Mouse (Mus musculus) MEL (cell line): Measurements from ENCODE around the gene Rbm43. TPM values are rescaled to one million over a fixed set of nuclear protein-coding genes. Genes with fewer than 3 reads are reported as not detected.
A peak's percentile ranks its signal among the peaks of the same experiment; 100 is the strongest.

Source experiments
- DNase-seq: peaks from one replicate; pipeline ENCODE4 v3.0.0; 2011; ENCODE audit warnings: low read depth, low spot score
- H3K27ac ChIP-seq: 2 replicates; pipeline ENCODE4 v1.5.1; 2012; ENCODE audit warnings: low read depth, mild to moderate bottlenecking, control low read depth, low read length, moderate library complexity; ENCODE audit not compliant: control insufficient read depth
- H3K27me3 ChIP-seq, 2 experiments: fragments of 150-350 bp in 1 of 2; sonication (generic) in 1 of 2; 2 replicates each; pipeline ENCODE4 v1.6.1; 2012; ENCODE audit warnings: low read length in 2 of 2, mild to moderate bottlenecking in 2 of 2, improper control_type of control experiment in 1 of 2, moderate library complexity in 1 of 2; ENCODE audit not compliant: insufficient read depth in 2 of 2, control insufficient read depth in 1 of 2
- H3K36me3 ChIP-seq, 2 experiments: 2 replicates each; pipeline ENCODE4 v1.6.1; 2012 to 2014; ENCODE audit warnings: low read length in 2 of 2, improper control_type of control experiment in 1 of 2, inconsistent platforms in 1 of 2, mild to moderate bottlenecking in 1 of 2; ENCODE audit not compliant: insufficient read depth in 2 of 2, control insufficient read depth in 1 of 2
- H3K4me1 ChIP-seq, 2 experiments: fragments of 150-350 bp in 1 of 2; sonication (generic) in 1 of 2; 2 replicates each; pipeline ENCODE4 v1.6.1; 2012; ENCODE audit warnings: low read length in 2 of 2, improper control_type of control experiment in 1 of 2, mild to moderate bottlenecking in 1 of 2; ENCODE audit not compliant: insufficient read depth in 2 of 2, control insufficient read depth in 1 of 2
- H3K4me3 ChIP-seq, 2 experiments: fragments of 150-350 bp in 1 of 2; sonication (generic) in 1 of 2; 2 replicates each; pipeline ENCODE4 v1.5.1; 2012; ENCODE audit warnings: low read depth in 2 of 2, low read length in 2 of 2, mild to moderate bottlenecking in 2 of 2, moderate library complexity in 2 of 2, control low read depth in 1 of 2, improper control_type of control experiment in 1 of 2; ENCODE audit not compliant: control insufficient read depth in 1 of 2, insufficient read depth in 1 of 2
- H3K79me2 ChIP-seq: 2 replicates; pipeline ENCODE4 v1.6.1; 2012; ENCODE audit warnings: mild to moderate bottlenecking, low read length, moderate library complexity; ENCODE audit not compliant: control insufficient read depth, poor library complexity, insufficient read depth
- H3K9ac ChIP-seq: 2 replicates; pipeline ENCODE4 v1.6.1; 2012; ENCODE audit warnings: low read depth, mild to moderate bottlenecking, control low read depth, low read length, moderate library complexity; ENCODE audit not compliant: control insufficient read depth, poor library complexity, severe bottlenecking
- H3K9me3 ChIP-seq: fragments of 150-350 bp; sonication (generic); replicated peaks from 2 replicates; pipeline ENCODE4 v1.6.1; 2012; ENCODE audit warnings: mild to moderate bottlenecking, low read length, improper control_type of control experiment, moderate library complexity; ENCODE audit not compliant: insufficient read depth
- BHLHE40 ChIP-seq: IDR thresholded peaks from 2 replicates; pipeline ENCODE4 v1.6.1; 2012; ENCODE audit warnings: low read depth, mild to moderate bottlenecking, inconsistent platforms, low read length, improper control_type of control experiment, borderline replicate concordance
- CTCF ChIP-seq, 3 experiments: IDR thresholded peaks in 2 of 3; conservative IDR thresholded peaks in 1 of 3; 2 replicates each; pipeline ENCODE4 v1.5.1; 2011 to 2012; ENCODE audit warnings: low read length in 3 of 3, low read depth in 2 of 3, mild to moderate bottlenecking in 2 of 3, improper control_type of control experiment in 1 of 3, inconsistent platforms in 1 of 3, mixed read lengths in 1 of 3, moderate library complexity in 1 of 3; ENCODE audit not compliant: control insufficient read depth in 1 of 3, insufficient read depth in 1 of 3, poor library complexity in 1 of 3, severe bottlenecking in 1 of 3
- ELF1 ChIP-seq: IDR thresholded peaks from 2 replicates; pipeline ENCODE4 v1.6.1; 2014; ENCODE audit warnings: low read depth, mild to moderate bottlenecking, inconsistent platforms, low read length, improper control_type of control experiment, moderate library complexity
- EP300 ChIP-seq, 2 experiments: IDR thresholded peaks; 2 replicates each; pipeline ENCODE4 v1.6.1; 2011; ENCODE audit warnings: improper control_type of control experiment in 2 of 2, low read length in 2 of 2, low read depth in 1 of 2, mild to moderate bottlenecking in 1 of 2
- ETS1 ChIP-seq: IDR thresholded peaks from 2 replicates; pipeline ENCODE4 v1.6.1; 2012; ENCODE audit warnings: low read depth, mild to moderate bottlenecking, inconsistent platforms, low read length, improper control_type of control experiment, moderate library complexity
- GATA1 ChIP-seq: IDR thresholded peaks from 2 replicates; pipeline ENCODE4 v1.6.1; 2011; ENCODE audit warnings: low read depth, low read length, improper control_type of control experiment
- KAT2A ChIP-seq: conservative IDR thresholded peaks from 2 replicates; pipeline ENCODE4 v1.6.1; 2012; ENCODE audit warnings: low read depth, low read length, improper control_type of control experiment, inconsistent platforms
- MAX ChIP-seq: IDR thresholded peaks from 2 replicates; pipeline ENCODE4 v1.6.1; 2011; ENCODE audit warnings: low read length, improper control_type of control experiment
- MAZ ChIP-seq: IDR thresholded peaks from 2 replicates; pipeline ENCODE4 v1.6.1; 2012; ENCODE audit warnings: low read depth, mild to moderate bottlenecking, inconsistent platforms, low read length, improper control_type of control experiment
- RAD21 ChIP-seq: IDR thresholded peaks from 2 replicates; pipeline ENCODE4 v1.6.1; 2011; ENCODE audit warnings: mild to moderate bottlenecking, low read depth, low read length, improper control_type of control experiment
- SIN3A ChIP-seq: IDR thresholded peaks from 2 replicates; pipeline ENCODE4 v1.6.1; 2012; ENCODE audit warnings: low read length, improper control_type of control experiment, inconsistent platforms
- TBP ChIP-seq: IDR thresholded peaks from 2 replicates; pipeline ENCODE4 v1.8.0; 2011; ENCODE audit warnings: low read depth, low read length, improper control_type of control experiment
- TCF12 ChIP-seq: IDR thresholded peaks from 2 replicates; pipeline ENCODE4 v1.6.1; 2014; ENCODE audit warnings: low read depth, mild to moderate bottlenecking, inconsistent platforms, low read length, improper control_type of control experiment, moderate library complexity
- USF2 ChIP-seq, 2 experiments: IDR thresholded peaks; 2 replicates each; pipeline ENCODE4 v1.6.1; 2011 to 2012; ENCODE audit warnings: improper control_type of control experiment in 2 of 2, low read length in 2 of 2, borderline replicate concordance in 1 of 2, inconsistent platforms in 1 of 2, low read depth in 1 of 2, mild to moderate bottlenecking in 1 of 2; ENCODE audit not compliant: insufficient read depth in 1 of 2
- ZC3H11A ChIP-seq: IDR thresholded peaks from 2 replicates; pipeline ENCODE4 v1.6.1; 2012; ENCODE audit warnings: low read depth, mild to moderate bottlenecking, inconsistent platforms, low read length, improper control_type of control experiment
- polyA plus RNA-seq, 2 experiments: library from polyadenylated mRNA; stranded (reverse) in 1 of 2; unstranded in 1 of 2; fragments of >175 nt in 1 of 2; fragments of >200 nt in 1 of 2; gene quantifications; 2 replicates each; pipeline versions ENCODE4 v1.2.1 to v1.2.4; 2012; ENCODE audit warnings: low replicate concordance in 2 of 2, low read depth in 1 of 2; ENCODE audit not compliant: insufficient read length in 2 of 2, insufficient read depth in 1 of 2, missing spikeins in 1 of 2
- total RNA-seq: library from RNA; depleted of rRNA; stranded (reverse); fragments of 300-350 nt; gene quantifications from 2 replicates; pipeline ENCODE4 v1.2.3, GENCODE M21; 2012

The Rbm43 gene
- total and polyA plus RNA-seq, 3 experiments: 37.9 to 321 (median 64.3) TPM

GRCm38 (mm10) chr2:51936585-51936984 lies 1.6 kb upstream of the Rbm43 start:
- DNase-seq: no peak
- peaks cover 6 to 62% of the 10 kb centered on the region in 2 experiments for H3K36me3 ChIP-seq
- H3K4me1 ChIP-seq: peaks cover 43 to 53% of the 10 kb centered on the region in 2 experiments
- TF ChIP-seq ETS1 (peak; percentile 84), EP300 (IDR thresholded peaks at IDR 0.05; ENCODE audit: low read depth in 1 of 2, low read length in 2 of 2) (peak in 1 of 2 experiments; percentile 31; a peak in 3 of 4 replicates), TBP (peak; percentile 5; the same call in 1 of the 2 replicates), BHLHE40 (peak; percentile 72; the same call in 1 of the 2 replicates), SIN3A (no peak), ELF1 (peak; percentile 4; the same call in 1 of the 2 replicates), RAD21 (no peak; the same call in 1 of the 2 replicates), GATA1 (peak; percentile 70), KAT2A (no peak)
- H3K27ac ChIP-seq: peak overlapping the region; percentile 97
- no peaks in the 10 kb centered on the region for H3K9me3 ChIP-seq
- H3K27me3 ChIP-seq: no peaks in the 10 kb centered on the region
- H3K9ac ChIP-seq: peak overlapping the region; percentile 89
- H3K4me3 ChIP-seq: peak overlapping the region; percentile 13 to 73
- H3K79me2 ChIP-seq: peaks cover 29% of the 10 kb centered on the region

DNA sequence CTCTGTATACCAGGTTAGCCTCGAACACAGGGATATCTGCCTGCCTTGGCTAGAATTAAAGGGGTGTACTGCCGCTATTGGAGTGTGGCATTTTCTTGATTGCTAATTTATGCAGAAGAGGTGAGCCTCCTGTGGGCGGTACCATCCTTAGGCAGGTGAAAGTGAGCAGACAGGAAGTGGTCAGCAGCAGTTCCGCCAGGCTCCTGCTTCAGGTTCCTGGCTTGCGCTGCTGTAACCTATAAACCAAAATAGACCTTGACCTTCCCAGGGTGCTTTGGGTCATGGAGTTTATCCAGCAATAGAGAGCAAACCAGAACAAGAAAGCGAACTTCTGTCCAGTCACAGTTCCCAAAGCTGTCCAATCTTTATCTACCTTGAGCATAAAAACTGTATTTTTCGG lies 958 bp upstream of the Rbm43 start:
- Histone ChIP-seq H3K9ac (peak overlapping the region; percentile 89), H3K27me3 (no peaks in the 10 kb centered on the region), H3K4me1 (peaks cover 38 to 47% of the 10 kb centered on the region in 2 experiments), H3K9me3 (no peaks in the 10 kb centered on the region), H3K79me2 (peaks cover 32% of the 10 kb centered on the region), H3K4me3 (peak overlapping the region; percentile 73 to 88), H3K36me3 (peaks cover 9 to 60% of the 10 kb centered on the region in 2 experiments), H3K27ac (peak overlapping the region; percentile 97)
- TF ChIP-seq MAZ: no peak
- TF ChIP-seq USF2 (IDR thresholded peaks at IDR 0.05; ENCODE audit: borderline replicate concordance in 1 of 2, insufficient read depth in 1 of 2, low read depth in 1 of 2, low read length in 2 of 2): no peak
- no peak for TF ChIP-seq TCF12
- no peak for TF ChIP-seq MAX
- TF ChIP-seq ZC3H11A: no peak
- TF ChIP-seq ETS1: no peak
- TF ChIP-seq CTCF (IDR thresholded peaks at IDR 0.05 in 2 of 3, conservative IDR thresholded peaks at IDR 0.05 in 1 of 3; ENCODE audit: control insufficient read depth in 1 of 3, insufficient read depth in 1 of 3, low read depth in 2 of 3, low read length in 3 of 3, poor library complexity in 1 of 3, severe bottlenecking in 1 of 3): no peak
- no peak for DNase-seq
